Mouse (Mus musculus) embryonic facial prominence, embryonic 10.5 days (tissue): ENCODE data around the gene Lepr. TPM values are rescaled to one million over a fixed set of nuclear protein-coding genes. Genes with fewer than 3 reads are reported as not detected.

Source experiments
- DNase-seq: peaks from one replicate; pipeline ENCODE4 v3.0.0-alpha.2; 2017; ENCODE audit warnings: low spot score
- H3K27ac ChIP-seq: fragments of 300-500 bp; sonication (generic); replicated peaks from 2 replicates; pipeline ENCODE4 v1.5.1; 2016; ENCODE audit warnings: mild to moderate bottlenecking
- H3K27me3 ChIP-seq: fragments of 300-500 bp; sonication (generic); replicated peaks from 2 replicates; pipeline ENCODE4 v1.6.1; 2016; ENCODE audit warnings: low read depth, mild to moderate bottlenecking; ENCODE audit not compliant: poor library complexity, severe bottlenecking
- H3K36me3 ChIP-seq: fragments of 300-500 bp; sonication (generic); replicated peaks from 2 replicates; pipeline ENCODE4 v1.6.1; 2016; ENCODE audit warnings: mild to moderate bottlenecking, moderate library complexity
- H3K4me1 ChIP-seq: fragments of 300-500 bp; sonication (generic); 2 replicates; pipeline ENCODE4 v1.6.1; 2016
- H3K4me3 ChIP-seq: fragments of 300-500 bp; sonication (generic); 2 replicates; pipeline ENCODE4 v1.5.1; 2016; ENCODE audit warnings: mild to moderate bottlenecking, moderate library complexity
- H3K9me3 ChIP-seq: fragments of 300-500 bp; sonication (generic); 2 replicates; pipeline ENCODE4 v1.6.1; 2016; ENCODE audit warnings: mild to moderate bottlenecking
- WGBS: fragments of 180-500 bp; shearing (Covaris S2); methylation state at CpG from one replicate; pipeline ENCODE4 v1.1.7; 2016; 5-methylcytosine and 5-hydroxymethylcytosine counted together
- polyA plus RNA-seq: library from polyadenylated mRNA; unstranded; fragments of >200 nt; fragmentation: Nextera tagmentation; extraction: Ambion mirVana; gene quantifications from 2 replicates; pipeline ENCODE4 v1.2.1, GENCODE M21; 2016

Gene Lepr
- 2.5 and 3.3 TPM in 2 replicates for polyA plus RNA-seq

- peaks cover 41% of the 10 kb centered on the region for H3K27me3 ChIP-seq
- no peaks in the 10 kb centered on the region for H3K9me3 ChIP-seq
- peak within 1 kb of the TSS; percentile 73 for H3K27ac ChIP-seq
- DNase-seq, result peak; percentile 57
- under 1% methylated on average over 50 of the region's 50 CpGs for WGBS
- peak within 1 kb of the TSS; percentile 66 for H3K4me3 ChIP-seq
- peaks cover 26% of the 10 kb centered on the region for H3K4me1 ChIP-seq
- no peaks in the 10 kb centered on the region for H3K36me3 ChIP-seq
Observed at GRCm38 (mm10) chr4:101717367-101718121, at the start of gene Lepr. Gene Lepr (plus strand): TSS chr4:101717404.

- no peak for DNase-seq
- Histone ChIP-seq H3K36me3 (peaks cover 3% of the 10 kb centered on the region; the same call in 1 of the 2 replicates), H3K4me1 (no peaks in the 10 kb centered on the region), H3K9me3 (peaks cover 5% of the 10 kb centered on the region; the same call in 1 of the 2 replicates), H3K27me3 (no peaks in the 10 kb centered on the region), H3K27ac (no peak overlapping the region), H3K4me3 (no peak overlapping the region)
- 81% methylated on average over 5 of the region's 5 CpGs for WGBS
Observed at GRCm38 (mm10) chr4:101669161-101669560, 48.0 kb upstream of the Lepr start.

GRCm38 (mm10) chr4:101669811-101670210 lies 47.4 kb upstream of the Lepr start:
- 88% methylated on average over 5 of the region's 5 CpGs for WGBS
- Histone ChIP-seq H3K4me3 (no peak overlapping the region), H3K4me1 (no peaks in the 10 kb centered on the region), H3K36me3 (0 out of 2 replicates have a peak, but pooled peaks cover 2% of the 10 kb centered on the region), H3K27me3 (no peaks in the 10 kb centered on the region), H3K9me3 (peaks cover 5% of the 10 kb centered on the region; the same call in 1 of the 2 replicates), H3K27ac (no peak overlapping the region)
- DNase-seq, result no peak

GRCm38 (mm10) chr4:101674790-101675189 lies 42.4 kb upstream of the Lepr start:
- Histone ChIP-seq H3K27ac (no peak overlapping the region), H3K27me3 (no peaks in the 10 kb centered on the region), H3K4me3 (no peak overlapping the region), H3K9me3 (no peaks in the 10 kb centered on the region), H3K36me3 (no peaks in the 10 kb centered on the region), H3K4me1 (no peaks in the 10 kb centered on the region)
- 81% methylated on average over 5 of the region's 5 CpGs for WGBS
- DNase-seq, result no peak

- no peak overlapping the region for H3K4me3 ChIP-seq
- no peak overlapping the region for H3K27ac ChIP-seq
- H3K27me3 ChIP-seq, result no peaks in the 10 kb centered on the region
- H3K36me3 ChIP-seq, result no peaks in the 10 kb centered on the region
- WGBS, result 64% methylated on average over 4 of the region's 4 CpGs
- H3K9me3 ChIP-seq, result no peaks in the 10 kb centered on the region
- DNase-seq, result no peak
- H3K4me1 ChIP-seq, result no peaks in the 10 kb centered on the region
Observed at GRCm38 (mm10) chr4:101675726-101676125, 41.5 kb upstream of the Lepr start.

- Histone ChIP-seq H3K27ac (no peak overlapping the region), H3K4me1 (0 out of 2 replicates have a peak, but pooled peaks cover 6% of the 10 kb centered on the region), H3K27me3 (no peaks in the 10 kb centered on the region), H3K9me3 (no peaks in the 10 kb centered on the region), H3K4me3 (no peak overlapping the region), H3K36me3 (no peaks in the 10 kb centered on the region)
- no peak for DNase-seq
- whole genome bisulfite sequencing, result 91% methylated on average over 4 of the region's 4 CpGs
Observed at GRCm38 (mm10) chr4:101682620-101683019, 34.6 kb upstream of the Lepr start.

GRCm38 (mm10) chr4:101683086-101683485 lies 34.1 kb upstream of the Lepr start:
- no peaks in the 10 kb centered on the region for H3K36me3 ChIP-seq
- WGBS, result 84% methylated on average over 3 of the region's 3 CpGs
- no peak for DNase-seq
- no peak overlapping the region for H3K27ac ChIP-seq
- H3K27me3 ChIP-seq, result no peaks in the 10 kb centered on the region
- no peaks in the 10 kb centered on the region for H3K9me3 ChIP-seq
- no peak overlapping the region for H3K4me3 ChIP-seq
- H3K4me1 ChIP-seq, result 0 out of 2 replicates have a peak, but pooled peaks cover 6% of the 10 kb centered on the region

GRCm38 (mm10) chr4:101684821-101685220 lies 32.4 kb upstream of the Lepr start:
- Histone ChIP-seq H3K27me3 (no peaks in the 10 kb centered on the region), H3K27ac (no peak overlapping the region), H3K4me3 (no peak overlapping the region), H3K9me3 (no peaks in the 10 kb centered on the region), H3K36me3 (no peaks in the 10 kb centered on the region), H3K4me1 (0 out of 2 replicates have a peak, but pooled peaks cover 6% of the 10 kb centered on the region)
- DNase-seq, result no peak
- 69% methylated on average over 3 of the region's 3 CpGs for WGBS

- DNase-seq, result no peak
- Histone ChIP-seq H3K27me3 (no peaks in the 10 kb centered on the region), H3K36me3 (no peaks in the 10 kb centered on the region), H3K4me1 (0 out of 2 replicates have a peak, but pooled peaks cover 6% of the 10 kb centered on the region), H3K9me3 (no peaks in the 10 kb centered on the region), H3K4me3 (no peak overlapping the region), H3K27ac (no peak overlapping the region)
- 83% methylated on average over 13 of the region's 13 CpGs for WGBS
Observed at GRCm38 (mm10) chr4:101686227-101686810, 30.9 kb upstream of the Lepr start.

GRCm38 (mm10) chr4:101689241-101689640 lies 28.0 kb upstream of the Lepr start:
- H3K27me3 ChIP-seq, result no peaks in the 10 kb centered on the region
- 0 out of 2 replicates have a peak, but pooled peaks cover 6% of the 10 kb centered on the region for H3K4me1 ChIP-seq
- DNase-seq, result no peak
- no peak overlapping the region for H3K4me3 ChIP-seq
- 86% methylated on average over 4 of the region's 4 CpGs for WGBS
- H3K36me3 ChIP-seq, result no peaks in the 10 kb centered on the region
- H3K27ac ChIP-seq, result no peak overlapping the region
- no peaks in the 10 kb centered on the region for H3K9me3 ChIP-seq

- H3K4me3 ChIP-seq, result no peak overlapping the region
- no peak for DNase-seq
- 83% methylated on average over 5 of the region's 5 CpGs for WGBS
- no peaks in the 10 kb centered on the region for H3K27me3 ChIP-seq
- no peaks in the 10 kb centered on the region for H3K36me3 ChIP-seq
- H3K9me3 ChIP-seq, result no peaks in the 10 kb centered on the region
- no peak overlapping the region for H3K27ac ChIP-seq
- H3K4me1 ChIP-seq, result 0 out of 2 replicates have a peak, but pooled peaks cover 6% of the 10 kb centered on the region
Observed at GRCm38 (mm10) chr4:101689645-101690044, 27.6 kb upstream of the Lepr start.

- no peak for DNase-seq
- Histone ChIP-seq H3K36me3 (no peaks in the 10 kb centered on the region), H3K27ac (no peak overlapping the region), H3K4me3 (no peak overlapping the region), H3K4me1 (no peaks in the 10 kb centered on the region), H3K9me3 (no peaks in the 10 kb centered on the region), H3K27me3 (no peaks in the 10 kb centered on the region)
- WGBS, result 83% methylated on average over 4 of the region's 4 CpGs
Observed at GRCm38 (mm10) chr4:101692892-101693291, 24.3 kb upstream of the Lepr start.

GRCm38 (mm10) chr4:101694529-101694928 lies 22.7 kb upstream of the Lepr start:
- Histone ChIP-seq H3K27ac (no peak overlapping the region), H3K27me3 (no peaks in the 10 kb centered on the region), H3K9me3 (no peaks in the 10 kb centered on the region), H3K36me3 (no peaks in the 10 kb centered on the region), H3K4me3 (no peak overlapping the region), H3K4me1 (no peaks in the 10 kb centered on the region)
- DNase-seq, result no peak
- 78% methylated on average over 6 of the region's 6 CpGs for WGBS
